Mouse (Mus musculus): ENCODE measurements at regions not wholly inside any gene's neighbourhood (a gene's known extent, or its start where the extent isn't known, plus 50 kb on each side); places are given as distances from the start of the nearest gene placed in this dataset.

- TF ChIP-seq CTCF (IDR thresholded peaks at IDR 0.05; ENCODE audit: low read depth): no peak
- no peak for TF ChIP-seq EP300 (IDR thresholded peaks at IDR 0.05; ENCODE audit: low read depth)
Observed at GRCm38 (mm10) chr9:47469576-47469975, 60.4 kb upstream of the Cadm1 start.
